Mouse (Mus musculus) thymus, postnatal 36 days (tissue): ENCODE measurements around the gene Cer1.

Source experiments
- DNase-seq, 2 experiments: peaks; one replicate each; pipeline ENCODE4 v3.0.0; 2022; ENCODE audit warnings: mixed read lengths in 2 of 2

Cer1 gene

DNA sequence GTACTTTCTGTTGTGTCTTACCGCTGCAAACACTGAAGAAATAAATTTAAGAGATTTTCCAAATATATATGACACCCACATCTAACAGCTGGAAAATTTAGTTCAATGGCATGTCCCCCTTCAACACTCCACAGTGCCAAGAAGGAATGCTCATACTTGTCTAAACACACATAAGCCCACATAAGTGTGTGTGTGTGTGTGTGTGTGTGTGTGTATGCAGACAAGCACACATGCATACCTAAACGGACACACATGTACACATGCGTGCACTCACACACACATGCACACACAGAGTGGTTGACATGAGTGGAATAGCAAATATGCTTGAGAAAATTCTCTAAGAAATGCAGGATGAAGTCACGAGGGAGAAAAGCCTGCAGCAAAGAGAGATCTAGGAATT lies 12.4 kb downstream of the Cer1 start:
- DNase-seq: no peak

DNA sequence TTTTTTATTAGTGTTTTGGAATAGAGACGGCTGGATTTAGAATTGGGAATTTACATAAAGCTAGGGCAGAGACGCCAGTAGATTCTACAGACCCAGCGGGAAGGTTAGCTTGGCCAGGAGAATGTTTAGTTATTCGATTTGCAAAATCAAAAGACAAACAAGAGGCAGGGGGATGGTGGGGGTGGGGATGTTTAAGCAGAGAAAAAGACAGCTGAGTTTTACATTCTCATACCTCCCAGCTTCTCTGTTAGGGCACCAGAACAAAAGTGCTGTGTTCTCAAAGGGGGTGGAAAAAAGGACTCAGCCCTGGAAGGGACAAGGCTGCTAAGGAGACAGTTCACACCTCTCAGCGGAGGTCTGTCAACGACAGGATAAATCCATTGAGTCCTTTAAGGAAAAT lies 12.8 kb downstream of the Cer1 start:
- no peak for DNase-seq

GRCm38 (mm10) chr4:82870931-82871330 lies 14.0 kb downstream of the Cer1 start:
- DNase-seq: no peak

GRCm38 (mm10) chr4:82867731-82868445 lies 17.1 kb downstream of the Cer1 start:
- no peak for DNase-seq

DNA sequence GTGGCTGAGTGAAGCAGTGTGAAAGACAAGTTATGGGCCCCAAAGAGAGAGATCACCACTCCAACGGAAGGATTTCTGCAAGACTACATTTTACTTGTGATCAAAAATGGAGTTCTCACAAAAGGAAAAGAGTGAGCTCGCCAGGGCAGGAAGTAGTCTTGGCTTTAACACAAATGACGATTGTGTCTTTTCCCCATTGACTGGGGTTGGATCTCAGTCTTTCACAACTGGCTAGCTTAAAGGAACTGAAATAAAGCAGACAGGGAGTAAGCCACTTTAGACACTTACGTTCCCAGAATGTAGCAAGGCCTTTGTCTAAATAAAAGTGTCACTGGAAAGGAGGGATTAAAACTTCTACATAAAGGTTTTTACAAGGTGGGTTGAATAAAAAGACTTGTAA lies 17.8 kb downstream of the Cer1 start:
- DNase-seq: no peak

GRCm38 (mm10) chr4:82864974-82865699 lies 19.8 kb downstream of the Cer1 start:
- no peak for DNase-seq

DNA sequence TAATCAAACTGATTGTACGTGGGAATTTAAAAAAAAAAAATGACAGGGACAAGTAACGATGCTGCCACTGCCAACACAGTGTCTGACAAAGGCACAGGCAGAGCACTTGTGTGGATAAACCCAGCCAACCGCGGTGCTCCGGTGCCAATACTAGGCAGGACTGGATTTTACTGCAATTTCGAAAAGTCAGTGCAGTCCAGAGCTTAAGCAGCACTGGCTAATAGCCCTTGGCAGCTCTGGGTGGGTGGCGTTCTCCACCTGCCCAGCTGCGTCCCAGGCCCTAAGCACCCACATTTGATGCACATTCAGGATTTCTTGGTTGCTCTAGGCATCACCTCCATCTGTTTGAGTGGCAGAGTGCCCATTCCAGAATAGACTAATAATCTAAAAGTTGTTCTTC lies 21.6 kb downstream of the Cer1 start:
- no peak for DNase-seq

DNA sequence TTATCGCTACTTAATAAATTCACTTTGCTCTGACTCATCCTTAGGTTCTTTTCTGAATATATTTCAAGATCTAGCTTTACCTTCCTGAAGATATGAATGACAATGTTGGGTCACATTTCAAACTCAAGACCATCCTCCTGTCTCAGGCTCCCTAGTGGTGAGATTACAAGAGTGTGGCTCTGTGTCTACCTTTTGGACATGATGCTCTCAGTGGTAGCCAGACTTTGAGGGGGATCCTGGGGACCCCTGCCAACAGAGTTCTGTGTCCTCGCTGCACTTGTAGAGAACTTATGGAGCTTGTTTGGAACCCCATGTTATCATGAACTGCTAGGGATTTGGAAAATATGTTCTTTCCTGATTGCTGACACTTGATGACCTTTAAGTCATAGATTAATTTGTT lies 23.5 kb downstream of the Cer1 start:
- DNase-seq: no peak

DNA sequence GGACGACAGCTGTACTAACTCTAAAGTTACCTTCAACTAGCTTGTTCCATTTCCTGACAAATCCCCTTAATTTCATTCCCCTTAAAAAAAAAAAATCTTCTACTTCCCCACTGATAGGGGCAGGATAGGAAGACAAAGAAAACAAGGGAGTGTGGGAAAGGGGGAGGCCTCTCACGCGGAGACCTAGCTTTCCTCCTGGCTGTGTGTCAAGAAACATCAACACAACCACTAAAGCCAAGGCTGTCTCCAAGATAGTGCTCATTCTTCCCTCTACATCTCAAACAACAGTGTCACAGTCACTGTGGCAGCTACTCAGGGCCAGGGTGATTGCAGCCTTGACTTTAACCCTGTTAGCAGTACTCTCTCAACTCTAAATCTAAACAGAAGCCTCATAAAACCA lies 24.4 kb downstream of the Cer1 start:
- no peak for DNase-seq

DNA sequence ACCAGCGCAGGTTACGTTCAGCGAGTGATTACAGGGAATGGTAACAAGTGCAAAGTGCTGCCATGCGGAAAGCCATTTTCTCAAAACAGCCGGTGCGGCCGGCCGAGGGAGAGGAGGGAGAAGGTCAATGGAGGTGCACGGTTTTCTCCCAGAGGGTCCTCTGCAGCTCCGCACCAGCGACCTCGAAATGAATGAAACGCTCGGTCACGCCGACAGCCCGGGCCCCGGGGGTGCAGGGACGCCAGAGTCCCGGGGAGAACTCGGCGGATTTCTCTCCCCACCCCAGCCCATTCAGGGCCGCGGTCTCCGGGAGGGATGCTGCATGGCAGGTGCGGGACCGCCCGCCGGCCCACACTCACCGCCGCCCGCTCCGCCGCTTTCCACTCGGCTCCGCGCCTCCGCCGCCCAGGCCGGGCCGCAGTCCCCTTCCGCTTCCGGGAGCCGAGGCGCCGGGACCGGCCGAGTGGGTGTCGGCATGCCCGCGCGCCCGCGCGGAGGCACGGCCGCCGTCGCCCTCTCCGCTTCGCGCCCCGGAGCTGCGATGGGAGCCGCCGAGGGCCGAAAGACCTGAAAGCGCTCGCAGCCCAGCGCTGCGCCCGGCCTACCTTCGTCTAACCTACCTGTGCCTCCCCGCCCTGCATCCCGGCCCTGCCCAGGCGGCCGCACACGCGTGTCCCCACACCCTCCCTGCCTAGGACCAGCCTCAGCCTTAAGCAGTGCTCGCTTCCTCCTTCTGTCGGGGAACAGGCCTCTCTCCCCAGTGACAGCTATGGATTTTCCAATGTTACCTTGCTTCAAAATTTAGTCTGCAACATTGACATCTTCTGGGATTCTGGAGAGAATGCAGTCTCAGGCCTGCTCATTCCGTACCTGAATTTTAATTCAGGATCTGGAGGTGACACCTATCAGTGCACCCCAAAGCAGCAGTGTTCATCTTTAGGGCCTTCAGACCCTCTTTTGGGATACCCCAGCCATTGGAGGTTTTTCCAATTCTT lies 25.5 kb downstream of the Cer1 start, which contains the start of gene Zdhhc21:
Gene Zdhhc21 (minus strand): TSS at position 828 of the 995 bp plus-strand sequence.
- DNase-seq: peak; percentile 81 to 84

GRCm38 (mm10) chr4:82858431-82859010 lies 26.4 kb downstream of the Cer1 start:
- no peak for DNase-seq

- DNase-seq: no peak
Observed at GRCm38 (mm10) chr4:82856986-82857385, 28.0 kb downstream of the Cer1 start.

DNA sequence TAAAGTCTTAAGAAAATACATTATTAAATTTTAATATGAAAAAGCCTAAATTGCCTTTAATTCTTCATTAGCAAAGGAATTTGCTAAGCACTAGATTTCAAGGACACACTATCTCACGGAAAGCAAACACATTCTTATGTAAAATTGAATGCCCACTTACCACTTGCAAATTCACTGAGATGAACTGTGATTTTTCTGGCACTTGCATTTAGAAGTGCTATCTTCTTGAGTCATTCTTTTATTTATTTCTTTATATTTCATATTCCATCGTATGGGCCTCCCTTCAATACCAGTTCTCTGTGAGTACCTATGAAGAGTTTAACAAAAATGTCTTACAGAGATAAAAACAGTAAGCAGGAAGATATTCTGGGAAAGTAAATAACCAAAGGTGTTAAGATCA lies 31.1 kb downstream of the Cer1 start:
- no peak for DNase-seq

- DNase-seq: no peak
Observed at GRCm38 (mm10) chr4:82848552-82849234, 36.3 kb downstream of the Cer1 start.

DNA sequence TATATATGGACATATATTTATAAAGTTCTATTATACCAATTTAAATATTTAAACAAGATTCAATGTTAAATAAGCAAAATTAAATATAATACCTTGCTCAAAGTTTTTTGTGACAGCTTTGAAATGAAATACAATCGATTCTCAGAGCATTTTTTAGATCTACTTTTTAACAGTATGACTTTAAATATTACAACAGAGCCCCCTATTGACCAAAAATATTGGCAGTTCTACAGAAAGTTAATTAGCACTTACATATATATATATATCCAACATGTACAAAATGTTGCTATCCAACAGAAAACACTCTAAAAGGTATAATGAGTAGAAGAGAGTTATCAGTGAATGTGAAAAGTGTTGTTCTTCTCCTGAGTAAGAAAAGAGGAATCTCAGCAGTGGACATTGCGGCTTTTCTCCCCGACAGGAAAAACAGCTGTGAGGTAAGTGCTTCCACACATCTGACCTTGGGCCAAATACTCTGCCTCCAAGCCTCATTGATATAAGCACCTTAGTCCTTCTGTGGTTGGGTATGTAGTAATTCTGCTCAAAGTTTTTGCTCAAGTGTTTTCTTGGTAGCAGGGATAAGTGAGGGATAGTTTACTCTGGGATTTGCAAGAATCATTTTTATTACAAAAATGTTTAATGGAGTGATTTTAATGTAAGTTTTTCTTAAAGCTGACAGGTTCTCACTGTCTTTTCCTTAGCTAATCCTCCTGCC lies 47.3 kb downstream of the Cer1 start:
- no peak for DNase-seq
